Mouse (Mus musculus) neural tube, embryonic 15.5 days (tissue): Measurements from ENCODE around the gene Rprd1b. TPM values are rescaled to one million over a fixed set of nuclear protein-coding genes. Genes with fewer than 3 reads are reported as not detected.

Source experiments
- ATAC-seq: fragments of 200-750 bp; cut with Nextera tagmentation; 2 replicates; pipeline ENCODE4 v1.8.0; 2017; ENCODE audit warnings: mild to moderate bottlenecking, moderate TSS enrichment, moderate library complexity; ENCODE audit not compliant: low FRiP score
- H3K27ac ChIP-seq: fragments of 300-500 bp; sonication (generic); replicated peaks from 2 replicates; pipeline ENCODE4 v1.5.1; 2015; ENCODE audit warnings: mild to moderate bottlenecking, inconsistent platforms
- H3K27me3 ChIP-seq: fragments of 300-500 bp; sonication (generic); replicated peaks from 2 replicates; pipeline ENCODE4 v1.6.1; 2015; ENCODE audit warnings: inconsistent platforms
- H3K36me3 ChIP-seq: fragments of 300-500 bp; sonication (generic); 2 replicates; pipeline ENCODE4 v1.6.1; 2015; ENCODE audit warnings: inconsistent platforms
- H3K4me1 ChIP-seq: fragments of 300-500 bp; sonication (generic); 2 replicates; pipeline ENCODE4 v1.6.1; 2015; ENCODE audit warnings: inconsistent platforms
- H3K4me2 ChIP-seq: fragments of 300-500 bp; sonication (generic); 2 replicates; pipeline ENCODE4 v1.6.1; 2015; ENCODE audit warnings: inconsistent platforms, mild to moderate bottlenecking, moderate library complexity
- H3K4me3 ChIP-seq: fragments of 300-500 bp; sonication (generic); replicated peaks from 2 replicates; pipeline ENCODE4 v1.5.1; 2015; ENCODE audit warnings: mild to moderate bottlenecking, inconsistent platforms
- H3K9ac ChIP-seq: fragments of 300-500 bp; sonication (generic); replicated peaks from 2 replicates; pipeline ENCODE4 v1.6.1; 2015; ENCODE audit warnings: mild to moderate bottlenecking, inconsistent platforms
- H3K9me3 ChIP-seq: fragments of 300-500 bp; sonication (generic); replicated peaks from 2 replicates; pipeline ENCODE4 v1.6.1; 2016; ENCODE audit warnings: inconsistent platforms
- WGBS: fragments of 180-500 bp; shearing (Covaris S2); methylation state at CpG from one replicate; pipeline ENCODE4 v1.1.7; 2015; ENCODE audit warnings: mixed read lengths; 5-methylcytosine and 5-hydroxymethylcytosine counted together
- polyA plus RNA-seq: library from polyadenylated mRNA; unstranded; fragments of >200 nt; fragmentation: Nextera tagmentation; extraction: Ambion mirVana; gene quantifications from 2 replicates; pipeline ENCODE4 v1.2.1, GENCODE M21; 2015

Rprd1b gene
- polyA plus RNA-seq, 1 experiment from 2014 or later = 28.5 TPM

DNA sequence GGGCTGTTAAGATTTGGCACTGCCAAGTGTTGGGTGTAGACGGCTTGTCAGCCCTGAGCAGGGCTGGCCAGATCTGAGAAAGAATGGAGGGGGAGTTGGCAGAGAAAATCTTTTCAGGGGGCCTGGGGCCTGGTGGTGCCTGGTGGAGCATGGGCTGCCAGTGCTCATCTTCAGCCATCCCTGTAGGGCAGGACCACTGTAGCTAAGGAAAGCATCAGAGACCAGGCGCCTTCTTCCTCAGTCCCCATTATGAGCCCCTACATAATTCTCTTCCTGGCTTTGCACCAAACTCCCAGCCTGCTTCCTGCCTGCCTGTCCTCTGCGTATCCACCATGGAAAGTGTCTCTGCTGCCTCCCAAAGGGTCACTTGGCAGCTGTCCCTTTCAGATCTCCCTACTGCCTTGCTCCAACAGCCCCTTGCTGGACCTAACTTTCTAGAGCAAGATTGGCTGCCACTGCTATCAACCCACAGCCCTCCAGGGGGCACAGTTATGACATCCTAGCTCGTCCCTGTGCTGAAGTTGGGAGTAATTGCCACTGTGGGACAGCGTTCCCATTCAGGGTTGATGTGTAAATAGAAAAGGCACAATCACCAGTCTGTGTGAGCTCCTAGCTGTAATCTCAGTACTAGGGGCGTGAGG is 78.8 kb downstream of the Rprd1b start:
- Histone ChIP-seq H3K27ac (peak overlapping the region; percentile 56), H3K36me3 (no peaks in the 10 kb centered on the region), H3K4me1 (peaks cover 12% of the 10 kb centered on the region), H3K4me2 (no peak overlapping the region), H3K9ac (no peak overlapping the region), H3K9me3 (no peaks in the 10 kb centered on the region), H3K27me3 (no peaks in the 10 kb centered on the region), H3K4me3 (no peak overlapping the region)
- 28% methylated on average over 6 of the region's 6 CpGs for WGBS
- peak; percentile 61; the same call in 1 of the 2 replicates for ATAC-seq

DNA sequence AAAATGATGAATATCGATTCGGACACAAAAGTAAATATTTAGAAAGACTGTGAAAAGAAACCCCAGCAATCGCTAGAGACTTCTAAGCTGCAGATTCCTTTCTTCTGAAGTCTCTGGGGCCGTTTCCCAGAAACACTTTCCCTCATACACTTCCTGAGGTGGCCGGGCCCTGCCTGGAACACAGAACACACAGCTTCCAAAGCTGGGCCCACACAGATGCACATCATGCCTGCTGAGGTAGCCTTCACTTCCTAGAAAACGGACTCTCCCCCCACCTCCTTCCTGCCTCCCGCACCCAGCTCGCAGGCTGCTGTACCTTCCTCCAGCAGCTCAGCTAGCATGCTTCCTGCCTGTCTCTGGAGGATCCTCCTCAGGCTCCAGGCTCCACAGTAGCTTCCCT is 81.2 kb downstream of the Rprd1b start:
- Histone ChIP-seq H3K4me1 (peaks cover 19% of the 10 kb centered on the region), H3K4me2 (no peak overlapping the region), H3K9ac (no peak overlapping the region), H3K36me3 (no peaks in the 10 kb centered on the region), H3K9me3 (no peaks in the 10 kb centered on the region), H3K27ac (0 out of 2 replicates have a peak overlapping the region, but pooled peaks have one; percentile 35), H3K27me3 (no peaks in the 10 kb centered on the region), H3K4me3 (no peak overlapping the region)
- ATAC-seq = no peak
- 71% methylated on average over 8 of the region's 8 CpGs for WGBS

- 49% methylated on average over 9 of the region's 9 CpGs for WGBS
- Histone ChIP-seq H3K27ac (0 out of 2 replicates have a peak overlapping the region, but pooled peaks have one; percentile 18), H3K9ac (no peak overlapping the region), H3K9me3 (no peaks in the 10 kb centered on the region), H3K4me1 (peaks cover 7% of the 10 kb centered on the region; the same call in 1 of the 2 replicates), H3K36me3 (no peaks in the 10 kb centered on the region), H3K27me3 (no peaks in the 10 kb centered on the region), H3K4me2 (no peak overlapping the region), H3K4me3 (no peak overlapping the region)
- no peak for ATAC-seq
Measured at GRCm38 (mm10) chr2:158113591-158114257, 85.4 kb downstream of the Rprd1b start.

GRCm38 (mm10) chr2:158114931-158115330 is 86.6 kb downstream of the Rprd1b start:
- WGBS = 69% methylated on average over 5 of the region's 5 CpGs
- H3K4me3 ChIP-seq = no peak overlapping the region
- H3K36me3 ChIP-seq = no peaks in the 10 kb centered on the region
- no peak for ATAC-seq
- no peaks in the 10 kb centered on the region for H3K9me3 ChIP-seq
- H3K4me2 ChIP-seq = no peak overlapping the region
- H3K4me1 ChIP-seq = peaks cover 7% of the 10 kb centered on the region; the same call in 1 of the 2 replicates
- no peak overlapping the region for H3K27ac ChIP-seq
- no peak overlapping the region for H3K9ac ChIP-seq
- no peaks in the 10 kb centered on the region for H3K27me3 ChIP-seq

- Histone ChIP-seq H3K9ac (no peak overlapping the region), H3K4me2 (no peak overlapping the region), H3K27ac (no peak overlapping the region), H3K4me1 (peaks cover 7% of the 10 kb centered on the region; the same call in 1 of the 2 replicates), H3K36me3 (no peaks in the 10 kb centered on the region), H3K4me3 (no peak overlapping the region), H3K9me3 (no peaks in the 10 kb centered on the region), H3K27me3 (no peaks in the 10 kb centered on the region)
- no peak for ATAC-seq
- WGBS = 93% methylated on average over 3 of the region's 3 CpGs
Measured at GRCm38 (mm10) chr2:158115838-158116453, 87.6 kb downstream of the Rprd1b start.

- Histone ChIP-seq H3K36me3 (no peaks in the 10 kb centered on the region), H3K27ac (no peak overlapping the region), H3K27me3 (no peaks in the 10 kb centered on the region), H3K4me3 (no peak overlapping the region), H3K9me3 (no peaks in the 10 kb centered on the region), H3K4me2 (no peak overlapping the region), H3K4me1 (peaks cover 12% of the 10 kb centered on the region; the same call in 1 of the 2 replicates), H3K9ac (no peak overlapping the region)
- WGBS = 65% methylated on average over 6 of the region's 6 CpGs
- ATAC-seq = no peak
Measured at GRCm38 (mm10) chr2:158116653-158117052, 88.4 kb downstream of the Rprd1b start.

- no peaks in the 10 kb centered on the region for H3K27me3 ChIP-seq
- no peak overlapping the region for H3K27ac ChIP-seq
- no peak overlapping the region for H3K4me3 ChIP-seq
- H3K9ac ChIP-seq = no peak overlapping the region
- no peaks in the 10 kb centered on the region for H3K36me3 ChIP-seq
- H3K4me2 ChIP-seq = no peak overlapping the region
- no peaks in the 10 kb centered on the region for H3K9me3 ChIP-seq
- ATAC-seq = no peak
- peaks cover 18% of the 10 kb centered on the region for H3K4me1 ChIP-seq
- 90% methylated on average over 4 of the region's 4 CpGs for WGBS
Measured at GRCm38 (mm10) chr2:158119145-158119544, 90.8 kb downstream of the Rprd1b start.

DNA sequence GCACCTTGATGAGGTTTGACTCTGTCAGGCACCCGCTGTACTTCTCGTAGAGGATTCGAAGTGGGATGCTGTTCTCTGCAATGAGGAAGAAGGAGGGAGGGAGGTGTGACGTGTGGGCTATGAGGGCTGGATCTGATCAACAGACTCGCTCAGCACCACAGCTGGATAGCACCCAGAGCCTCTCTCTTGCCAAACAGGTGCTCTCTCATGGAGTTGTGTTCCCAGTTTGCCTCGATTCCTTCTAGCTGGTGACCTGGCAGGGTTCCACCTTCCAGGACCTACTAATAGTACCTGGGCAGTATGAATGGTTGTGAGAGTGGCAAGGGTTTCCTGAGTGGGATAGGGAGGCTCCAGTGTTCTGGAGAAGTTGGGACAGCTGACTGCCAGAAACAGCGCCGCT is 91.9 kb downstream of the Rprd1b start:
- Histone ChIP-seq H3K27me3 (no peaks in the 10 kb centered on the region), H3K36me3 (no peaks in the 10 kb centered on the region), H3K4me3 (no peak overlapping the region), H3K4me2 (no peak overlapping the region), H3K27ac (no peak overlapping the region), H3K9ac (no peak overlapping the region), H3K9me3 (no peaks in the 10 kb centered on the region), H3K4me1 (peaks cover 17% of the 10 kb centered on the region)
- ATAC-seq = no peak
- WGBS = 86% methylated on average over 8 of the region's 8 CpGs

GRCm38 (mm10) chr2:158120868-158121267 is 92.6 kb downstream of the Rprd1b start:
- H3K9me3 ChIP-seq = no peaks in the 10 kb centered on the region
- H3K4me3 ChIP-seq = no peak overlapping the region
- WGBS = 76% methylated on average over 3 of the region's 3 CpGs
- H3K36me3 ChIP-seq = no peaks in the 10 kb centered on the region
- H3K27ac ChIP-seq = no peak overlapping the region
- peaks cover 17% of the 10 kb centered on the region for H3K4me1 ChIP-seq
- no peak overlapping the region for H3K4me2 ChIP-seq
- no peak for ATAC-seq
- no peak overlapping the region for H3K9ac ChIP-seq
- H3K27me3 ChIP-seq = no peaks in the 10 kb centered on the region

DNA sequence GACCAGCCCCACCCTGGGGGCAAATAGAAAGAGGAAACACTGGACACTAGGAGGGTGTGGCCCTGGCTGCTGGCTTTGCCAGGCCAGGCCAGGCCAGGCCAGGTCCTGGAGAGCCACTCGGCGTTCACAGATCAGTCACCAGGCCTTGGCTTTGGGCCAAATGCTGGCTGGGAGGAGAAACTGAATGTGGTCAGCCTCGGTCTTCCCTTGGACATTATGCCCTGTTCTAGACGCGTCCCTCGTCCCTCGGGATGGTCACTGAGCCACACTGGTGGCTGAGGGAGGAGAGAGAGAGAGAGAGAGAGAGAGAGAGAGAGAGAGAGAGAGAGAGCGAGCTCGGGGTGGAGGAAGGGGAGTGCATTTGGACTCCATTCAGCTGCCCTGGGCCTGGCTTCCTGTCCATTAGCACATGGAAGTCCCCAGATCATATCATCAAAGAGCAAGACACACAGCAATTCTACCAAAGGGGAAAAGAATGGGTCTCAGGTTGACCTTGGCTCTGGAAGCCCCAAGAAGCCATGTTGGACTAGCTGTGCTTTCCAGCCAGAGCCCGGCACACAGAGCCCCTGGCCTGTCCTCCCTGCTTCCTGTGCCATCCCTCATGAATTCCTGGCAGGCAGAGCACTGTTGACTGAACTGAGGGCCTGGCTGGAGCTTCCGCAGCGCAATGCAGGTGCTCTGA is 93.5 kb downstream of the Rprd1b start:
- H3K27me3 ChIP-seq = no peaks in the 10 kb centered on the region
- H3K4me2 ChIP-seq = no peak overlapping the region
- peak overlapping the region; percentile 56 for H3K27ac ChIP-seq
- WGBS = 63% methylated on average over 10 of the region's 12 CpGs
- H3K9ac ChIP-seq = no peak overlapping the region
- no peaks in the 10 kb centered on the region for H3K36me3 ChIP-seq
- H3K4me3 ChIP-seq = no peak overlapping the region
- H3K9me3 ChIP-seq = no peaks in the 10 kb centered on the region
- no peak for ATAC-seq
- H3K4me1 ChIP-seq = peaks cover 17% of the 10 kb centered on the region

GRCm38 (mm10) chr2:158122814-158123213 is 94.5 kb downstream of the Rprd1b start:
- Histone ChIP-seq H3K4me3 (no peak overlapping the region), H3K4me1 (peaks cover 17% of the 10 kb centered on the region), H3K27me3 (no peaks in the 10 kb centered on the region), H3K9me3 (no peaks in the 10 kb centered on the region), H3K4me2 (no peak overlapping the region), H3K9ac (no peak overlapping the region), H3K27ac (no peak overlapping the region), H3K36me3 (no peaks in the 10 kb centered on the region)
- ATAC-seq = no peak
- 85% methylated on average over 6 of the region's 6 CpGs for whole genome bisulfite sequencing
